Mouse (Mus musculus) kidney, adult 11 months (tissue): ENCODE measurements around the gene Gnb5.

ENCODE experiments used
- DNase-seq: peaks from one replicate; pipeline ENCODE4 v3.0.0; 2022

Gene Gnb5

GRCm38 (mm10) chr9:75308621-75309020, 2.5 kb downstream of the Gnb5 start:
- no peak for DNase-seq

GRCm38 (mm10) chr9:75312008-75312407, 5.9 kb downstream of the Gnb5 start:
- peak; percentile 48 for DNase-seq

- no peak for DNase-seq
Measured at GRCm38 (mm10) chr9:75313138-75313831, 7.2 kb downstream of the Gnb5 start.

GRCm38 (mm10) chr9:75313832-75314516, 7.9 kb downstream of the Gnb5 start:
- DNase-seq: peak; percentile 55

GRCm38 (mm10) chr9:75314517-75315105, 8.5 kb downstream of the Gnb5 start:
- no peak for DNase-seq

- no peak for DNase-seq
Measured at GRCm38 (mm10) chr9:75315238-75315637, 9.2 kb downstream of the Gnb5 start.

- no peak for DNase-seq
Measured at GRCm38 (mm10) chr9:75316771-75317170, 10.7 kb downstream of the Gnb5 start.

- no peak for DNase-seq
Measured at GRCm38 (mm10) chr9:75318196-75318595, 12.1 kb downstream of the Gnb5 start.

- DNase-seq: no peak
Measured at GRCm38 (mm10) chr9:75319365-75319764, 13.3 kb downstream of the Gnb5 start.

GRCm38 (mm10) chr9:75322099-75322885, 16.2 kb downstream of the Gnb5 start:
- no peak for DNase-seq

- no peak for DNase-seq
Measured at GRCm38 (mm10) chr9:75328047-75328446, 22.0 kb downstream of the Gnb5 start.

- no peak for DNase-seq
Measured at GRCm38 (mm10) chr9:75330821-75331220, 24.7 kb downstream of the Gnb5 start.

- DNase-seq: no peak
Measured at GRCm38 (mm10) chr9:75334440-75334839, 28.4 kb downstream of the Gnb5 start.

GRCm38 (mm10) chr9:75338016-75338415, 31.9 kb downstream of the Gnb5 start:
- DNase-seq: no peak

GRCm38 (mm10) chr9:75342433-75342832, 36.3 kb downstream of the Gnb5 start:
- DNase-seq: no peak

GRCm38 (mm10) chr9:75347458-75347857, 41.4 kb downstream of the Gnb5 start, which contains the start of gene Bcl2l10:
TSS of gene Bcl2l10 (plus strand) at chr9:75347758.
- no peak for DNase-seq

GRCm38 (mm10) chr9:75348066-75348465, 42.0 kb downstream of the Gnb5 start:
- no peak for DNase-seq

- DNase-seq: no peak
Measured at GRCm38 (mm10) chr9:75348641-75349040, 42.6 kb downstream of the Gnb5 start.

- DNase-seq: no peak
Measured at GRCm38 (mm10) chr9:75353094-75353493, 47.0 kb downstream of the Gnb5 start.

- DNase-seq: no peak
Measured at GRCm38 (mm10) chr9:75355783-75356182, 49.7 kb downstream of the Gnb5 start.

GRCm38 (mm10) chr9:75357087-75357654, 51.1 kb downstream of the Gnb5 start:
- DNase-seq: no peak

GRCm38 (mm10) chr9:75361699-75362098, 55.6 kb downstream of the Gnb5 start:
- DNase-seq: peak; percentile 35

GRCm38 (mm10) chr9:75362201-75362600, 56.1 kb downstream of the Gnb5 start:
- DNase-seq: no peak
